Mouse (Mus musculus) limb, embryonic 10.5 days (tissue): ENCODE measurements around the gene Fcamr. TPM values are rescaled to one million over a fixed set of nuclear protein-coding genes. Genes with fewer than 3 reads are reported as not detected.

Source experiments
- DNase-seq: peaks from one replicate; pipeline ENCODE4 v3.0.0-alpha.2; 2017; ENCODE audit warnings: low spot score
- H3K27ac ChIP-seq: fragments of 300-500 bp; sonication (generic); 2 replicates; pipeline ENCODE4 v1.5.1; 2016; ENCODE audit warnings: mild to moderate bottlenecking
- H3K27me3 ChIP-seq: fragments of 300-500 bp; sonication (generic); 2 replicates; pipeline ENCODE4 v1.6.1; 2016; ENCODE audit warnings: low read depth, mild to moderate bottlenecking; ENCODE audit not compliant: poor library complexity, severe bottlenecking
- H3K36me3 ChIP-seq: fragments of 300-500 bp; sonication (generic); 2 replicates; pipeline ENCODE4 v1.6.1; 2016; ENCODE audit warnings: mild to moderate bottlenecking, moderate library complexity
- H3K4me1 ChIP-seq: fragments of 300-500 bp; sonication (generic); 2 replicates; pipeline ENCODE4 v1.6.1; 2016
- H3K4me3 ChIP-seq: fragments of 300-500 bp; sonication (generic); 2 replicates; pipeline ENCODE4 v1.5.1; 2016; ENCODE audit warnings: mild to moderate bottlenecking, moderate library complexity
- H3K9me3 ChIP-seq: fragments of 300-500 bp; sonication (generic); replicated peaks from 2 replicates; pipeline ENCODE4 v1.6.1; 2016; ENCODE audit warnings: mild to moderate bottlenecking
- WGBS: fragments of 180-500 bp; shearing (Covaris S2); methylation state at CpG from one replicate; pipeline ENCODE4 v1.1.7; 2016; 5-methylcytosine and 5-hydroxymethylcytosine counted together
- polyA plus RNA-seq: library from polyadenylated mRNA; unstranded; fragments of >200 nt; fragmentation: Nextera tagmentation; extraction: Ambion mirVana; gene quantifications from 2 replicates; pipeline ENCODE4 v1.2.1, GENCODE M21; 2016

The Fcamr gene
- polyA plus RNA-seq, result not detected in 2 replicates

DNA sequence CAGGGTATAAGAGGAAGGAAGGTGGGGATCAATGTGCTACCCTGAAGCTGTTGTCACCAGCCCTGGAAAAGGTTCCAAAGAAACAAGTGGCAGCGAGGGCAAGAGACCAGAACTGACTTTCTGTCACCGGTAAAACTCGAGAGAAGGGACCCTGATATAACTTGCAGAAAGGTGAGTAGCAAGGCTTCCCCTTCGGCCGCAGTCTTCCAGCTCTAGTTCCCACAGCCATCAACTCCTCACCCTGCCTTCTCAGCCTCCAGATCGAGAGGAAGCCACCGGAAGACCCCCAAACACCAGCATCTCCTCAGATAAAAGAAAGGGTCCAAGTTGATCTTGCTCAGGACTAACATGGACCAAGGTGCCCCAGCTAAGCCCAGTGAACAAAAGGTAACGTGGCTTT, at the start of gene Fcamr:
Gene Fcamr (plus strand): TSS at position 301 of the 400 bp plus-strand sequence.
- Histone ChIP-seq H3K9me3 (no peaks in the 10 kb centered on the region), H3K4me3 (no peak within 1 kb of the TSS), H3K36me3 (no peaks in the 10 kb centered on the region), H3K27me3 (no peaks in the 10 kb centered on the region), H3K27ac (no peak within 1 kb of the TSS), H3K4me1 (no peaks in the 10 kb centered on the region; the same call in 1 of the 2 replicates)
- no peak for DNase-seq
- WGBS, result 86% methylated on average over 8 of the region's 8 CpGs

DNA sequence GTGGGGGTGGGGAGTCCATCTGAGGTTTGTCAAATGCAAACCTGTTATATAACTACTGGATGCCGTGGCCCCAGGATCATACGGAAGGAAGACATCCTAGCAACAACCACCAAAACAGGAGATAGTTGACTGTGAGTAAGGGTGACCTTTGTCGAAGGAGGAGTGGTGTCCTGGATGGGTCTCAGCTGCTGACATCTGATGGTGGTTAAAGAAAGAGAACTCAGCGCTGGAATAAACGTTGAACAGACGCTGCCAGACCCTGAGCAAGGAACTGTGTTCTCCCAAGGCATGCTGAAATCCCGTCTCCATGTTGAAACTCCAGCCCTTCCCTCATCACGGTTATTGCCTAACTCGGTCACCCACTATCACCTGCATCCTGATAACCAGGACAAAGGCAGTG, 41.0 kb upstream of the Fcamr start:
- 82% methylated on average over 9 of the region's 9 CpGs for WGBS
- Histone ChIP-seq H3K36me3 (no peaks in the 10 kb centered on the region), H3K9me3 (no peaks in the 10 kb centered on the region), H3K4me1 (no peaks in the 10 kb centered on the region), H3K4me3 (no peak overlapping the region), H3K27ac (no peak overlapping the region), H3K27me3 (no peaks in the 10 kb centered on the region)
- no peak for DNase-seq

- 83% methylated on average over 1 of the region's 1 CpGs for WGBS
- Histone ChIP-seq H3K36me3 (no peaks in the 10 kb centered on the region), H3K4me3 (no peak overlapping the region), H3K4me1 (no peaks in the 10 kb centered on the region), H3K27ac (no peak overlapping the region), H3K27me3 (no peaks in the 10 kb centered on the region), H3K9me3 (no peaks in the 10 kb centered on the region)
- no peak for DNase-seq
Observed at GRCm38 (mm10) chr1:130761597-130761996, 39.1 kb upstream of the Fcamr start.

GRCm38 (mm10) chr1:130762045-130762760, 38.5 kb upstream of the Fcamr start:
- Histone ChIP-seq H3K27me3 (no peaks in the 10 kb centered on the region), H3K27ac (no peak overlapping the region), H3K9me3 (no peaks in the 10 kb centered on the region), H3K4me3 (no peak overlapping the region), H3K4me1 (no peaks in the 10 kb centered on the region), H3K36me3 (no peaks in the 10 kb centered on the region)
- no peak for DNase-seq
- WGBS, result 91% methylated on average over 3 of the region's 3 CpGs

- Histone ChIP-seq H3K27ac (no peak overlapping the region), H3K4me1 (no peaks in the 10 kb centered on the region), H3K27me3 (no peaks in the 10 kb centered on the region), H3K9me3 (no peaks in the 10 kb centered on the region), H3K36me3 (no peaks in the 10 kb centered on the region), H3K4me3 (no peak overlapping the region)
- 89% methylated on average over 12 of the region's 12 CpGs for WGBS
- DNase-seq, result no peak
Observed at GRCm38 (mm10) chr1:130764027-130764461, 36.7 kb upstream of the Fcamr start.

- DNase-seq, result no peak
- Histone ChIP-seq H3K4me1 (no peaks in the 10 kb centered on the region), H3K27me3 (no peaks in the 10 kb centered on the region), H3K4me3 (no peak overlapping the region), H3K27ac (no peak overlapping the region), H3K9me3 (no peaks in the 10 kb centered on the region), H3K36me3 (no peaks in the 10 kb centered on the region)
- 81% methylated on average over 5 of the region's 5 CpGs for WGBS
Observed at GRCm38 (mm10) chr1:130767066-130767465, 33.6 kb upstream of the Fcamr start.

DNA sequence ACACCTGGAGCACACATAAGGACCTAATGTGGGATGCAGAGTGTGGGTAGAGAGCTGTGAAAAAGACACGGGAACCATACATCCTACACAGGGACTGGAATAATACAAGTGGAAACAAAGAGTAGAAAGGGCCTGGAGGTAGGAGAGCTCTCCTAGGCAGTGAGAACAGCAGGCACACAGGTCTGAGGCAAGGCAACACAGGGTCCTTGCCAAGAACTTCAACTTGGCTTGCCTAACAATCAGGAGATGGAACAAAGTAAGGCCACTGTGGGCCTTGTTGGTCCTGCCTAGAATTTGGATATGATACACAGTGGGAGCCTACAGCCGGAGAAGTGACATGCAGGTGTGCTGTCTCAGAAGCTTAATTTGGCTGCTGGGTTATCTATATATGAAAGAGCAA, 30.8 kb upstream of the Fcamr start:
- H3K36me3 ChIP-seq, result no peaks in the 10 kb centered on the region
- no peak overlapping the region for H3K27ac ChIP-seq
- no peaks in the 10 kb centered on the region for H3K4me1 ChIP-seq
- H3K27me3 ChIP-seq, result no peaks in the 10 kb centered on the region
- DNase-seq, result no peak
- 92% methylated on average over 2 of the region's 2 CpGs for WGBS
- no peaks in the 10 kb centered on the region for H3K9me3 ChIP-seq
- H3K4me3 ChIP-seq, result no peak overlapping the region

DNA sequence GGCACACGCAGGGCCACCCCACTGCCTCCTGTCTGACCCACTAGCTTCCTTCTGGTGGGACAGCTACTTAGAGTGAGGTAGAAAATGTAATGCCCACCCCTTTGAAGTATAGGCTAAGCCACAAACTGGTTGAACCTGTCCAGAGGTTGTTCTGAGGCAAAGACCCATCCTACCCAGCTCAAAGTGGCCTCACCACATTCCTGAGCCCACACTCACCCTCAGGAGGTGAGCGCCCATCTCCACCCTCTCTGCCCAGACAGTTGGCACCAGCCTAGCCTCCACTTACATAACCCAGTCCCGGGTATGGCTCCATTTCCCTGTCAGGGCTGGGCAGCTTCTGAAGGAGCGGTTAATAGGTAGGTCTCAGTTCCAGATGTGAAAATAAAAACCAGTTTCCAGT, 30.2 kb upstream of the Fcamr start:
- H3K27ac ChIP-seq, result no peak overlapping the region
- no peaks in the 10 kb centered on the region for H3K36me3 ChIP-seq
- no peaks in the 10 kb centered on the region for H3K4me1 ChIP-seq
- no peaks in the 10 kb centered on the region for H3K27me3 ChIP-seq
- DNase-seq, result no peak
- no peak overlapping the region for H3K4me3 ChIP-seq
- 84% methylated on average over 4 of the region's 4 CpGs for WGBS
- H3K9me3 ChIP-seq, result no peaks in the 10 kb centered on the region

DNA sequence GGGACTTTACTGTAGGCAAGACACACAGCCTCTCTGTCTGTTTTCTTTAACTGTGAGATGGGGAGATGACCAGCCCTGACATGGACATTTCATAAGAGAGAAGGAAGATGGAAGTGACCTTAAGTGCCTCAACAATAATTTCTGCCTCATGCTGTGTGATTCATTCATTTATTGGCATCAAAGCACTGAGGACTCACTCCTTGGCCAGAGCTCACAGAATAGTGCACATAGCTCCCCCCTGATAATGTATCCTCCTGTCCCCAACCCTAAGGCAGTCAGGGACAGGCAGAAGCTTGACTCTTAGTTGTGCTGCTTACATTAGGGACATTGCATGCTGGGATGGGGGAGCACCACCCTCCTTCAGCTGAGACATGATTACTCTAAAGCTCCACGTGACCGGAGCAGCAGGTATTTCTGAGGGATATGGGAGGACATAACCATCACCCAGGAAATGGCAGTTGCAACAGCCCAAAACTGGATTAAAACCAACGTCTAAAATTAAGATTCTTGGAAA, 29.7 kb upstream of the Fcamr start:
- Histone ChIP-seq H3K4me3 (no peak overlapping the region), H3K9me3 (no peaks in the 10 kb centered on the region), H3K27me3 (no peaks in the 10 kb centered on the region), H3K27ac (no peak overlapping the region), H3K36me3 (no peaks in the 10 kb centered on the region), H3K4me1 (no peaks in the 10 kb centered on the region)
- 75% methylated on average over 3 of the region's 3 CpGs for WGBS
- DNase-seq, result no peak

GRCm38 (mm10) chr1:130775234-130775633, 25.5 kb upstream of the Fcamr start:
- Histone ChIP-seq H3K4me3 (no peak overlapping the region), H3K36me3 (no peaks in the 10 kb centered on the region), H3K27ac (no peak overlapping the region), H3K9me3 (no peaks in the 10 kb centered on the region), H3K4me1 (no peaks in the 10 kb centered on the region), H3K27me3 (no peaks in the 10 kb centered on the region)
- WGBS, result 90% methylated on average over 2 of the region's 2 CpGs
- DNase-seq, result no peak

DNA sequence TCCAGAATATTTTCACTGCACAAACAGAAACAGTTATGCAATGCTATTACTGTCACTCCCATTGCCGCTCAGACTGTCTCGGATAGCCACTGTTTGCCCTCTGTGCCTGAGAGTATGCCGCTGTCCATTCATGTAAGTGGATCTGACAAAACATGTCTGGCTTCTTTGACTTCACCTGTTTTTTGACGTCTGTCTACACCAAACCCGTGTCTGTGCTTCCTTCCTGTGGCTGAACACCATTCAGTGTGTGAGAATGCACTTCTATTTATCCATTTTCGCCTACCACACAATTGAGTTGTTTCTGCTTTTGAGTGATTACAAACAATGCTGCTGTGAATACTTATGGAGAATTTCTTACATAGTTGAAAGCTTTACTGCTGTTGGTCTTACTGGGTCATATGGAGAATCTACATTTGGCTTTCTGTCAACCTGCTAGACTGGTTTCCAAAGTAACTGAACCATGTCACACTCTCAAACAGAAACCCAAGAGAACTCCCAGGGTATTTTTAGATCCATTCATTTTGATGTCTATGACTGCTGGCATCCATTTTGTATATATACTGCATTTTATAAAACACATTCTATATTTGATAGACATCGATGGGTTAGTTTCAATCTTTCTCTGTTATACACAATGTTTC, 24.9 kb upstream of the Fcamr start:
- Histone ChIP-seq H3K27ac (no peak overlapping the region), H3K4me1 (no peaks in the 10 kb centered on the region), H3K4me3 (no peak overlapping the region), H3K36me3 (no peaks in the 10 kb centered on the region), H3K9me3 (no peaks in the 10 kb centered on the region), H3K27me3 (no peaks in the 10 kb centered on the region)
- 90% methylated on average over 7 of the region's 7 CpGs for WGBS
- DNase-seq, result no peak

DNA sequence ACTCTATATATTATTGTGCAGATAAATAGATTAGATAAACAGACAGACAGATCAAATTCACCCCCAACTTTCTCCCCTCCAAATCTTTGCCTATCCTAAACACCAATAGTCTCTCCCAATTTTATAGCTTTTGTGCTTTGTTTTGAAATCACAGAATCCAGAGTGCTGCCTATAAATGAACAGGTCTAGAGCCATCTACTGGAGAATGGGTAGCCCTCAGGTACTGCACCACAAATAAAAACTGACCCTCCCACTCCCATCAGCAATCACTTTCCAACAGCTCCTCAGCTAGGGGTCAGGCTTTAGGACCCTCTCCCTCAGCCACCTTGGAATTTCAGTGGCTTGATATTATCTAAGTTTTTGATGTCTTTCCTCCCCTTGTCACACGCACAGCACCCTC, 24.1 kb upstream of the Fcamr start:
- H3K36me3 ChIP-seq, result no peaks in the 10 kb centered on the region
- H3K27me3 ChIP-seq, result no peaks in the 10 kb centered on the region
- WGBS, result 76% methylated on average over 1 of the region's 1 CpGs
- H3K27ac ChIP-seq, result no peak overlapping the region
- H3K9me3 ChIP-seq, result no peaks in the 10 kb centered on the region
- H3K4me1 ChIP-seq, result no peaks in the 10 kb centered on the region
- DNase-seq, result no peak
- H3K4me3 ChIP-seq, result no peak overlapping the region

DNA sequence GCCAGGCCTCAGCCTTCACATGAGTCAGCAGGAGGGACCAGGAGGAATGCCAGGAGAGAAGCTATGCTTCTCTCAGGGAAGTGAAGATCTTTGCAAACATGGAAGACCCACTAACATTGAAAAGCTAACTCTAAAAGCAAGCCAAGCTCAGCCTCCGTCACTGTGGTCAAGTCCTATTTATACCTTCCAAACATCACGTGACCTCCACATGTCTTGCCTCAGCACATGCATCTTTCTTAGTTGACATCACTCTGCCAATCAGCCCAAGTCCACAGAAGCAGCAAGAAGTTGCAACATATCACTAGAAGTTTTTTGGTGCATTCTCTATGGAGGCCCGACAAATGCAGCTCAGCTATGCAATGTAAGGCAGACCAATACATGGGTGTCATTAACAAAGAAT, 20.8 kb upstream of the Fcamr start:
- DNase-seq, result no peak
- 92% methylated on average over 3 of the region's 3 CpGs for WGBS

More for the DNA sequence above, 20.8 kb upstream of the Fcamr start:
- Histone ChIP-seq H3K36me3 (no peaks in the 10 kb centered on the region), H3K27me3 (no peaks in the 10 kb centered on the region), H3K4me1 (no peaks in the 10 kb centered on the region), H3K9me3 (no peaks in the 10 kb centered on the region), H3K27ac (no peak overlapping the region), H3K4me3 (no peak overlapping the region)
